Mouse (Mus musculus): ENCODE measurements around the gene Cryba1. TPM values are rescaled to one million over a fixed set of nuclear protein-coding genes. Genes with fewer than 3 reads are reported as not detected.

The Cryba1 gene
- polyA plus RNA-seq, 1 experiment from 2014 or later: not detected

Other genes with a start within 250 kb of the Cryba1 start
- gene Ankrd13b, start 235.6 kb downstream of the Cryba1 start, polyA plus RNA-seq (2015; fragmentation: Nextera tagmentation; extraction: Ambion mirVana): 10.0 and 10.4 TPM in 2 replicates
- 9.8 and 10.9 TPM in 2 replicates for gene Git1, start 231.7 kb downstream of the Cryba1 start, polyA plus RNA-seq (2015; fragmentation: Nextera tagmentation; extraction: Ambion mirVana)
- 1.5 and 1.6 TPM in 2 replicates for gene Abhd15, start 210.2 kb downstream of the Cryba1 start, polyA plus RNA-seq (2015; fragmentation: Nextera tagmentation; extraction: Ambion mirVana)
- 57.6 and 57.8 TPM in 2 replicates for gene Trp53i13, start 209.3 kb downstream of the Cryba1 start, polyA plus RNA-seq (2015; fragmentation: Nextera tagmentation; extraction: Ambion mirVana)
- gene Gm10392, start 206.1 kb downstream of the Cryba1 start, polyA plus RNA-seq (2015; fragmentation: Nextera tagmentation; extraction: Ambion mirVana): not detected in 2 replicates
- gene Taok1, start 117.5 kb downstream of the Cryba1 start, polyA plus RNA-seq (2015; fragmentation: Nextera tagmentation; extraction: Ambion mirVana): 14.5 and 14.6 TPM in 2 replicates
- 4.7 and 5.1 TPM in 2 replicates for gene Nufip2, start 39.1 kb downstream of the Cryba1 start, polyA plus RNA-seq (2015; fragmentation: Nextera tagmentation; extraction: Ambion mirVana)
- 33.7 and 40.5 TPM in 2 replicates for gene Myo18a, start 38.0 kb upstream of the Cryba1 start, polyA plus RNA-seq (2015; fragmentation: Nextera tagmentation; extraction: Ambion mirVana)
- 1.8 and 2.4 TPM in 2 replicates for gene Gm10277, start 62.5 kb upstream of the Cryba1 start, polyA plus RNA-seq (2015; fragmentation: Nextera tagmentation; extraction: Ambion mirVana)
- 0.66 and 1.4 TPM in 2 replicates for gene Pipox, start 168.8 kb upstream of the Cryba1 start, polyA plus RNA-seq (2015; fragmentation: Nextera tagmentation; extraction: Ambion mirVana)
- 0.18 and 0.60 TPM in 2 replicates for gene Sez6, start 205.5 kb upstream of the Cryba1 start, polyA plus RNA-seq (2015; fragmentation: Nextera tagmentation; extraction: Ambion mirVana)